Mouse (Mus musculus) hindlimb bud, embryonic 11.5 days (tissue): ENCODE measurements around the gene Gm16485.

Source experiments
- DNase-seq: peaks from one replicate; pipeline ENCODE4 v3.0.0-alpha.2; 2012; ENCODE audit warnings: low read depth, low spot score; ENCODE audit errors: extremely low spot score

Gm16485 gene

DNA sequence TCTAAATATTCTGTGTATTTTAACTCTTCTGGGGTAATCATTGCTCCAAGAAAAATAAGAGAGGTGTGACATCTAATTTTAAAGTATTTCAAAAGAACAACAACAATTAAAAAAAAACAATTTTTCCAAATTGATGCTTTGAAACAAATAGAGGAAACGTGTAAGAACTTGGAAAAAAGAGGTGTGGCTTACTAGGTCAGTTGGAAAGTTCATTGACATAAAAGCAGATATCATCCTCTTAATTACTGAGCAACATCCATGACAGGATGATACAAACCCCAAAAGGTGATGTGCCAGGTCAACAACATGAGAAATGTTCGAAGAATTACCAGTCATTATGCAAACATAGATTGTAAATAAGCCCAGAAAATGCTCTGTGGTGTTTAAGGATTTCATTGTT lies at the start of gene Gm16485:
TSS of gene Gm16485 (plus strand) at position 301 of the 400 bp plus-strand sequence.
- DNase-seq = no peak

- DNase-seq = no peak
These were observed 44.0 kb upstream of the Gm16485 start for GRCm38 (mm10) chr9:8927561-8927960.

GRCm38 (mm10) chr9:8937753-8938152 lies 33.8 kb upstream of the Gm16485 start:
- no peak for DNase-seq

- no peak for DNase-seq
These were observed 18.3 kb upstream of the Gm16485 start for GRCm38 (mm10) chr9:8953306-8953705.

DNA sequence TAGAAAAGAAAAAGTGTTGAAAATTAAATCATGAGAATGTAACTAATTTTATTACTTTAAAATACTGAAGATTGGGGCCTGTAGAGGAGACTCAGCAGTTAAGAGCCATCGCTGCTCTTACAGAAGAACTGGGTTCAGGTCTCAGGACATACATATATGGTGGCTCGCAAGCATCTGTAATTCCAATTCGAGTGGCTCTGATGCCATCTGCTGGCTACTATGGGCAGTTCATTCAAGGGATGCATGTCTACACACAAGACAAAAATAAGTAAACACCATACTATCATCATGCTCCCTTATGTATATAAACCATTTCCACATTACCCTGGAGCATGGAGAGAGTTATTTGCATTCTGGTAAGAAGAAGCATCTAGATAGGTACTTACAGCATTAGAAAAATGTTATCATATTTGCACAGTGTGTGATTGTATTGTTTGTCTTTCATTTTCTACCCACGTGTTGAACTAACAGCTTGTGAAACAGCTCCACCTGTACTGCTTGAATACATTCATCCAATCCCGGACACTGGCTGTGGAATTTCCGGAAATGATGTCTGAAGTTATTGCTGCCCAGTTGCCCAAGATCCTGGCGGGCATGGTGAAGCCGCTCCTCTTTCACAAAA lies 7.0 kb upstream of the Gm16485 start:
- DNase-seq = peak; percentile 10

DNA sequence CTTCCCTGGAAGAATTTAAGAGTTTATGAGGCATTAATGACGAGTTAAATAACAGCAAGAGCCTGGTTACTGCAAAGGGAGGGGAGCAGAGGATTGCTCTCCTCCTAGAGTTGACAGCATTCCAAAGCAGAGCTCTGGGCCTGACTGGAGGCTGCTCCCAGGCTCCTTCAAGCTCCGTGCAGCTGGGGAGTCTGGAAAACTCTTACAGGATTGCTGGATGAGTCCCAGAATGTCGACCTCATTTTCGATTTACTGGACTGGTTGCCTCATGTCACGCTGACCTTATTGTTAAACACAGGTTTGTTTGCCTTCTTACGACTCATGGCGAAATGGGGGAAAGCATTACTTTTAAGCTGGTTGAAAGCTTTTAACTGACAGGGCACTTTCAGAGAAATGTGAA lies 1.4 kb upstream of the Gm16485 start:
- DNase-seq = no peak

DNA sequence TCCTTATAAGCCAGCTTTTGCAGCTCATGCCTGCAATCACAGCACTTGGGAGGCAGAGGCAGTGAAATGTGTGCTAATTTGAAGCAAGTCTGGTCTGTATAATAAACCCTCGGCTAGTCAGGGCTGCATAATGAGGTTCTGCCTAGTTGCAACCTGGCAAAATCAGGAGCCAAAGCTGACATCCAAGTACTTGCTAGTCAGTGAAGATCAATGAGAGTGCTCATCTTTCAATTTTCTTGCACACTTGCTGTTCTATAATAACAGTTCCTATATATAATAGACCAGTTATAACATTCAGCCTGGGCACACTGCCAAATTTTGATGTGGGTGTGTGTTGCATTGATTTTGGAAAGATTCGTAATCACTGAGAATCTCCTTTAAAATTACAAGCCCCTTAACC lies 6.2 kb downstream of the Gm16485 start:
- no peak for DNase-seq

DNA sequence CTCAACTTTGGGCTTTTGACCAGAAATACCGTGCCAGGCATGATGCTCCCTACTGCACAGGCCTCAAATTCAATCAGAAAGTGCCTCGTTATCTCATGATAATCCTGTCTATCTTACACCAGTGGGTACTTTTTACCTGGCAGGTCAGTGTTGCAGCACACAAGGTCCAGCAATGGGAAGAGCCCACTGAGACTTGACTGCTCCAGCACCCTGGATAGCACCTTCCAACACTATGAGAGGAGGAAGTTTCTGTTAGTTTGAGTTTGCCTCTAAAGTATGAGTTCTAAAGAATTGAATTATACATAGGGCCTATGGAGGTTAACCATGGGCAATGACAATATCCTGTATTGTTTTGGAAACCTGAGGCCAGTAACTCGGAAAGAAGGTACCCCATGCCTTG lies 10.7 kb downstream of the Gm16485 start:
- no peak for DNase-seq

DNA sequence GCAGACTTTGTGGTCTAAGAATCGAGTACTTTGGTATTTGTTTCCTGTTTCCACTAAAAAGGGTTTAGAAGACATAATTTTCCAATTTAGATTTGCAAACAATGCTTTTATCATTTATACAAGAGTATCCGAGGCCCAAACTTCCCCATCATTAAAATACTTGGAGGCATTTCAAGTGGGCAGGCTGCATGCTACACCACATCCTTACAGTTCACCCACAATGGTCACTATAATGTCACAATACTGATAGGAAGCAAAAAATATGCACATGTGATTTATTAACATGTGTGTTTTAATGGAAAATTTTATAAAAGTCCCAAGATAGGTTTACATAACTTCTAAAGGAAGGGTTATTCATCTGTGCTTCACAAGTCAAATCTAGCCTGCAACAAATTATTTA lies 24.9 kb downstream of the Gm16485 start:
- no peak for DNase-seq

GRCm38 (mm10) chr9:9001170-9001569 lies 29.6 kb downstream of the Gm16485 start:
- no peak for DNase-seq

DNA sequence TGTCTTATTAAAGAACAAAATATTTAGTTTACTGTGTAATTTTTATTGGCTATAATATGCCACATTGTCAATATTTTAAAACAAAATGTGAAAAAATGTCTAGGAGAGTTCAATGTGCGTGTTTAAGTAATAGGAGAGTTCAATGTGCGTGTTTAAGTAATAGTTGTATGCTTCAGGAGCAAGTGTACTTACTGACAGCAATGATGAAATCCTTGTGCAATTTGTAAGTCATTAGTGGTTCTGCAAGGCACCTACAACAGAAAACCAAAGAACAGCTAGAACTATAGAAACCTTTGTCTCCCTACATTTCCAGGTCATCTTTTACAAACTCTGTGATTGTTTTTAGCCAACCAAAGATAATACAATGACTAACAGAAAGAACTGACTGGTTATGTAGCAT lies 43.5 kb downstream of the Gm16485 start:
- no peak for DNase-seq
